Mouse (Mus musculus): ENCODE data around the gene Shd. TPM values are rescaled to one million over a fixed set of nuclear protein-coding genes. Genes with fewer than 3 reads are reported as not detected.

The Shd gene
- total RNA-seq, 4 experiments from 2014 or later: 0.31 TPM; not detected in 2

GRCm38 (mm10) chr17:55958918-55959728 lies 11.1 kb upstream of the Shd start, which contains the start of gene Yju2:
Yju2 (plus strand) TSS chr17:55959099.
- DNase-seq (ENCODE audit: low spot score in 2 of 2): peak; percentile 87 to 88

GRCm38 (mm10) chr17:55959946-55960740 lies 10.1 kb upstream of the Shd start:
- no peak for DNase-seq (ENCODE audit: low spot score in 2 of 2)

GRCm38 (mm10) chr17:55960791-55961190 lies 9.5 kb upstream of the Shd start:
- DNase-seq (ENCODE audit: low spot score in 2 of 2): no peak

GRCm38 (mm10) chr17:55961631-55962030 lies 8.6 kb upstream of the Shd start:
- no peak for DNase-seq (ENCODE audit: low spot score in 2 of 2)

- DNase-seq (ENCODE audit: low spot score in 2 of 2): peak in 1 of 2 experiments; percentile 2
Observed at GRCm38 (mm10) chr17:55963171-55963570, 7.1 kb upstream of the Shd start.

GRCm38 (mm10) chr17:55964496-55964895 lies 5.8 kb upstream of the Shd start:
- no peak for DNase-seq (ENCODE audit: low spot score in 2 of 2)

GRCm38 (mm10) chr17:55964996-55965395 lies 5.3 kb upstream of the Shd start:
- DNase-seq (ENCODE audit: low spot score in 2 of 2): no peak

GRCm38 (mm10) chr17:55967186-55967585 lies 3.1 kb upstream of the Shd start:
- no peak for DNase-seq (ENCODE audit: low spot score in 2 of 2)

- no peak for DNase-seq (ENCODE audit: low spot score in 2 of 2)
Observed at GRCm38 (mm10) chr17:55968210-55968609, 2.1 kb upstream of the Shd start.

- no peak for DNase-seq (ENCODE audit: low spot score in 2 of 2)
Observed at GRCm38 (mm10) chr17:55969560-55969959, 707 bp upstream of the Shd start.

- no peak for DNase-seq (ENCODE audit: low spot score in 2 of 2)
Observed at GRCm38 (mm10) chr17:55971453-55971852, 1.2 kb downstream of the Shd start.

- DNase-seq (ENCODE audit: low spot score in 2 of 2): peak; percentile 59 to 62
Observed at GRCm38 (mm10) chr17:55976255-55976862, 6.1 kb downstream of the Shd start.

- no peak for DNase-seq (ENCODE audit: low spot score in 2 of 2)
Observed at GRCm38 (mm10) chr17:55977301-55977700, 7.0 kb downstream of the Shd start.

GRCm38 (mm10) chr17:55986030-55986961 lies 16.0 kb downstream of the Shd start, which contains the start of gene Fsd1:
Fsd1 (plus strand) TSS chr17:55986509.
- no peak for DNase-seq (ENCODE audit: low spot score in 2 of 2)

GRCm38 (mm10) chr17:55990278-55990898 lies 20.1 kb downstream of the Shd start:
- no peak for DNase-seq (ENCODE audit: low spot score in 2 of 2)

- peak in 1 of 2 experiments; percentile 45 for DNase-seq (ENCODE audit: low spot score in 2 of 2)
Observed at GRCm38 (mm10) chr17:55996007-55996406, 25.7 kb downstream of the Shd start.

- DNase-seq (ENCODE audit: low spot score in 2 of 2): no peak
Observed at GRCm38 (mm10) chr17:55999794-56000499, 29.7 kb downstream of the Shd start.

GRCm38 (mm10) chr17:56003000-56003399 lies 32.7 kb downstream of the Shd start:
- no peak for DNase-seq (ENCODE audit: low spot score in 2 of 2)

GRCm38 (mm10) chr17:56005415-56006061 lies 35.3 kb downstream of the Shd start, which contains the start of the genes Stap2 and Mpnd:
Stap2 (minus strand) TSS chr17:56005584.
Mpnd (plus strand) TSS chr17:56005711.
- DNase-seq (ENCODE audit: low spot score in 2 of 2): no peak
